Mouse (Mus musculus): ENCODE measurements at regions not wholly inside any gene's neighbourhood (a gene's known extent, or its start where the extent isn't known, plus 50 kb on each side); places are given as distances from the start of the nearest gene placed in this dataset.

DNA sequence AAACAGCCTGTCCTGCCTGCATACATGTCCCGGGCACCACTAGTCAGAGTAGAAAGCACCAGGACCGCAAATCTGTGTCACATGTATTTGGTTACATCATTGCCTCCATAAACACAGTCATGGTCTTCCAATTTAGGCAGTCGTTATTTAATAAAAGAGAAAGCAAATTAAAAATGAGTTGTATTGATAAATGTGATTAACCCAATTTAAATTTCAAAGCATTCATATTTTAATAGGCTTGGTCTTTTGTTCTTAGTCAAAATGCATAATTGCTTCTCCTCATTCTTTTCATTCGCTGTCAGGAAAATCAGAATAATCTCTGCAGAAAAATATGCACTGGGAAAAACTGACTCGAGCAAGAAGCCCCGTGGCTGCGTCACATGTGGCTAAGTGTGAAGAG lies 307.3 kb upstream of the Id4 start:
- H3K27ac ChIP-seq (ENCODE audit: insufficient read depth, low read depth): no peak overlapping the region

DNA sequence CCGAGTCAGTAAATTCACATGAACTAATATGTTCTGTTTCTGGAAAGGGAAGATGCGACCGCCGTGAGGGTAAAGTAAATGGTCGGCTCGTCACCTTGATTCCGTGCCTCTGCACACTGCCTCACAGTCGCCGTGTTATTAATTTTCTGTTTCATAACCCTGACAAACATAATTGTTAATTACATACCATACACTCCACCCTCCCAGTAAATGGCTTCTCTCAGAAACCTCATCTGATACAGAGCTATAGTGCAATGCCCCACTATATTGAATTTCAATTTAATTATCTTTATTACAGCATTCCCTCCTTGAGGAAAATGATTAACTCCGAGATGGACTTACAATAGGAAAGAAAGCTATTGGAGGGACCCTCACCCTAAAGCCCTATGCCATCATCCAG lies 305.5 kb upstream of the Id4 start:
- Histone ChIP-seq H3K9me3 (replicated peaks; ENCODE audit: low read length) (peaks cover 65% of the 10 kb centered on the region), H3K4me3 (replicated peaks in 1 of 3; ENCODE audit: low read depth in 2 of 3, low read length in 2 of 3, poor library complexity in 1 of 3) (no peak overlapping the region), H3K27ac (ENCODE audit: insufficient read depth, low read depth) (no peak overlapping the region), H3K4me2 (ENCODE audit: insufficient read depth, low read depth, poor library complexity, severe bottlenecking) (no peak overlapping the region), H3K4me1 (ENCODE audit: control insufficient read depth in 1 of 2, insufficient read depth in 2 of 2) (no peaks in the 10 kb centered on the region), H3K9ac (ENCODE audit: insufficient read depth, low read depth) (no peak overlapping the region), H3K27me3 (replicated peaks) (no peaks in the 10 kb centered on the region), H3K79me2 (replicated peaks; ENCODE audit: control insufficient read depth, extremely low read depth, insufficient read depth, poor library complexity, severe bottlenecking) (no peaks in the 10 kb centered on the region), H3K36me3 (replicated peaks in 1 of 2; ENCODE audit: control insufficient read depth in 1 of 2, insufficient read depth in 1 of 2, low read length in 1 of 2) (no peaks in the 10 kb centered on the region)
- TF ChIP-seq EP300 (IDR thresholded peaks at IDR 0.05; ENCODE audit: low read length) (no peak), MAZ (IDR thresholded peaks at IDR 0.05; ENCODE audit: low read depth, low read length) (no peak), E2F4 (IDR thresholded peaks at IDR 0.05; ENCODE audit: insufficient replicate concordance, low read depth, low read length) (no peak), KAT2A (IDR thresholded peaks at IDR 0.05; ENCODE audit: insufficient replicate concordance, low read length) (no peak), POLR2AphosphoS2 (IDR thresholded peaks at IDR 0.05; ENCODE audit: low read depth, low read length) (no peak), SMC3 (IDR thresholded peaks at IDR 0.05; ENCODE audit: low read depth, low read length) (no peak), JUN (IDR thresholded peaks at IDR 0.05; ENCODE audit: insufficient read depth, low read depth, low read length) (no peak), RAD21 (IDR thresholded peaks at IDR 0.05; ENCODE audit: low read depth, low read length) (no peak), ETS1 (conservative IDR thresholded peaks at IDR 0.05; ENCODE audit: low read depth, low read length) (no peak), MYC (IDR thresholded peaks at IDR 0.05; ENCODE audit: low read depth, low read length) (no peak), CHD1 (IDR thresholded peaks at IDR 0.05; ENCODE audit: low read depth, low read length) (no peak), NRF1 (IDR thresholded peaks at IDR 0.05; ENCODE audit: low read depth, low read length) (no peak), HCFC1 (IDR thresholded peaks at IDR 0.05; ENCODE audit: low read depth, low read length) (no peak), SIN3A (IDR thresholded peaks at IDR 0.05; ENCODE audit: low read length) (no peak), MXI1 (IDR thresholded peaks at IDR 0.05; ENCODE audit: low read depth, low read length) (no peak), ZC3H11A (IDR thresholded peaks at IDR 0.05; ENCODE audit: low read depth, low read length) (no peak), UBTF (IDR thresholded peaks at IDR 0.05; ENCODE audit: low read depth, low read length) (no peak), IRF4 (IDR thresholded peaks at IDR 0.05; ENCODE audit: low read depth, low read length) (no peak), JUND (conservative IDR thresholded peaks at IDR 0.05; ENCODE audit: low read depth, low read length) (no peak)
- in situ Hi-C loops (cut with MboI; ENCODE audit: low pct_ligation_motif_present, low pct_unique_long_range_greater_than_20kb, low sequenced_read_pairs): no loop called here
- DNase-seq (ENCODE audit: extremely low read depth): no peak
- dilution Hi-C loops (cut with MboI; ENCODE audit: extremely low pct_ligation_motif_present, extremely low pct_unique_long_range_greater_than_20kb, low sequenced_read_pairs): no loop called here

More for the DNA sequence above, 307.3 kb upstream of the Id4 start:
- Histone ChIP-seq H3K4me2 (ENCODE audit: insufficient read depth, low read depth, poor library complexity, severe bottlenecking) (no peak overlapping the region), H3K4me3 (replicated peaks in 1 of 3; ENCODE audit: low read depth in 2 of 3, low read length in 2 of 3, poor library complexity in 1 of 3) (no peak overlapping the region), H3K36me3 (replicated peaks in 1 of 2; ENCODE audit: control insufficient read depth in 1 of 2, insufficient read depth in 1 of 2, low read length in 1 of 2) (no peaks in the 10 kb centered on the region), H3K4me1 (ENCODE audit: control insufficient read depth in 1 of 2, insufficient read depth in 2 of 2) (no peaks in the 10 kb centered on the region), H3K79me2 (replicated peaks; ENCODE audit: control insufficient read depth, extremely low read depth, insufficient read depth, poor library complexity, severe bottlenecking) (no peaks in the 10 kb centered on the region), H3K9me3 (replicated peaks; ENCODE audit: low read length) (peaks cover 65% of the 10 kb centered on the region), H3K9ac (ENCODE audit: insufficient read depth, low read depth) (no peak overlapping the region), H3K27me3 (replicated peaks) (no peaks in the 10 kb centered on the region)
- in situ Hi-C loops (cut with MboI; ENCODE audit: low pct_ligation_motif_present, low pct_unique_long_range_greater_than_20kb, low sequenced_read_pairs) (no loop called here), dilution Hi-C loops (cut with MboI; ENCODE audit: extremely low pct_ligation_motif_present, extremely low pct_unique_long_range_greater_than_20kb, low sequenced_read_pairs) (no loop called here)
- DNase-seq (ENCODE audit: extremely low read depth): no peak
- TF ChIP-seq MAFK (IDR thresholded peaks at IDR 0.05; ENCODE audit: insufficient replicate concordance, low read length): no peak
- no peak for TF ChIP-seq JUND (conservative IDR thresholded peaks at IDR 0.05; ENCODE audit: low read depth, low read length)
- TF ChIP-seq GABPA (IDR thresholded peaks at IDR 0.05; ENCODE audit: insufficient replicate concordance, low read depth, low read length): no peak
- TF ChIP-seq RCOR1 (conservative IDR thresholded peaks at IDR 0.05; ENCODE audit: low read depth, low read length): no peak
- no peak for TF ChIP-seq MYC (IDR thresholded peaks at IDR 0.05; ENCODE audit: low read depth, low read length)
- TF ChIP-seq MAZ (IDR thresholded peaks at IDR 0.05; ENCODE audit: low read depth, low read length): no peak
- TF ChIP-seq TCF12 (IDR thresholded peaks at IDR 0.05; ENCODE audit: low read depth, low read length): no peak
- TF ChIP-seq ZC3H11A (IDR thresholded peaks at IDR 0.05; ENCODE audit: low read depth, low read length): no peak
